Mouse (Mus musculus): Measurements from ENCODE around the gene Ntn1. TPM values are rescaled to one million over a fixed set of nuclear protein-coding genes. Genes with fewer than 3 reads are reported as not detected.

The Ntn1 gene
- polyA plus RNA-seq, 1 experiment from 2014 or later, result 67.1 TPM

DNA sequence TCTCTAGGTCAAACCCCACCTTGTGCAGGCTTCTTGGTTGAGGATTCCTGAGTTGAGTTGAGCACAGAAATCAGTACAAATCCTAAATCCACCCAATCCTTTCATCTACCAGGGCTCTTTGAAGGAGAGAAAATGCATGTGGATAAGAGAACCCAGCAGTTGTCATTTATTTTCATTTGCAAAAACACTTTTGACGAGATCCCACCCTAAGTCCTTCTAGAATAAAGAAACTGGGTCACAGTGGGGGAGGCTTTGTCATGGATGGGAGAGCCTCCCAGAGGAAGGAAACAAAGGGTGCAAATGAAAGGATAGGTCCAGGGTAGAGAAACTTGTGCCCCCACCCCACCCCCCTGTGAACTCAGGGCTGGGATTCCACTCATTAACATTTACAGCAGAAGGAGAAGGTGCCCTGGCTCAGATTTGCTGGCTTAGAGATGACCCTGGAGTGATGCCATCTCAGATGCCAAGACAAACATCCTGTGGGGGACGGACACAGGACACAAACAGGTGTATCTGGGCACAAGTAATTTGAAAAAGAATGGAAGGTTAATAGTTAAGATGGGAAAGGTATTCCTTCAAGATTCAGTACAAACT, 6.6 kb downstream of the Ntn1 start:
- ATAC-seq (no peak), DNase-seq (ENCODE audit: low read depth, low spot score) (no peak)
- ChIA-PET CTCF (no interaction called here), POLR2A (no interaction called here)
- no peaks in the 10 kb centered on the region for H3K27me3 ChIP-seq
- in situ Hi-C loops (cut with MboI; ENCODE audit: low pct_unique_long_range_greater_than_20kb), result no loop called here
- TF ChIP-seq CTCF (IDR thresholded peaks at IDR 0.05), result no peak

GRCm38 (mm10) chr11:68390381-68391287, 10.0 kb downstream of the Ntn1 start:
- no peak for ATAC-seq
- TF ChIP-seq CTCF (IDR thresholded peaks at IDR 0.05), result no peak
- H3K27me3 ChIP-seq, result no peaks in the 10 kb centered on the region
- CTCF ChIA-PET, result interaction anchor here (1.0 kb wide), 1 partner anchor 11 kb away, joined by 3 read pairs; no protein-coding TSS in a partner anchor
- POLR2A ChIA-PET, result interaction anchor here (0.6 kb wide), 1 partner anchor 371 kb away, joined by 3 read pairs; no protein-coding TSS in a partner anchor
- in situ Hi-C loops (cut with MboI; ENCODE audit: low pct_unique_long_range_greater_than_20kb), result no loop called here
- DNase-seq (ENCODE audit: low read depth, low spot score), result no peak

DNA sequence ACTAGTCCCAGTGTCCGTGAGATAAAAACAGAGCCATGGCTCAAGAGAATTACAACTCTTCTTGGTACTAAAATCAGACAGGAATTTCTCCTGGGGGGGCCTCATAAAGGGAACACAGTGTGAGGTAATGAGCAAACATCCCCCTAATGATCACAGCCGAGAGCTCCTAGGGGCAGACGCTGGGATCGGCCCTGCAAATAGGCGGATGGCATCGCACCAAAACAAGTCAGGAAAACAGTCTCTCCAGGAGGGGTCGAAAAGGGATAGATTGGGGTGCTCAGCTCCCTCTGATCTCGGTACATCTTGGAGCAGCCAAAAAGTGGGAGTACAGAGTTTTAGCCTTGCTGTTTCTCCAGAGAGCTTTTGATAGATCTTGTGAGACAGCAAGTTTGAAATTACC, 11.0 kb downstream of the Ntn1 start:
- no peak for DNase-seq (ENCODE audit: low read depth, low spot score)
- no peak for ATAC-seq
- ChIA-PET CTCF (no interaction called here), POLR2A (no interaction called here)
- H3K27me3 ChIP-seq, result no peaks in the 10 kb centered on the region
- in situ Hi-C loops (cut with MboI; ENCODE audit: low pct_unique_long_range_greater_than_20kb), result no loop called here
- TF ChIP-seq CTCF (IDR thresholded peaks at IDR 0.05), result no peak

DNA sequence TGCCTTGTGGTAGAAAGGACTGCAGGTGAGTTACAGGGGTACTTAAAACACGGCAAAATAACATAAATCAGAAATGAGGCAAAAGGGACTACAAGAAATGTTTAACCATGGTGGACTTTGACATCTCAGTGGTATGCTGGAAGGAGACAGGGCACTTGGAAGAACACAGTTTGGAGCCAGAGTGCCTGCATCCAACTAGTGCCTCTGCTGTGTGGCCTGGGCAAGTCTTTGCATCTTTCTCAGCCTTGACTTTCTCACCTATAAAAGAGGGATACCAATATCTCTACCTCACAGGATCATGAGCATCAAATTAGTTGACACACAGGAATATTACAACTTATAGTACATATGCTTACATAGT, 12.0 kb downstream of the Ntn1 start:
- ATAC-seq (no peak), DNase-seq (ENCODE audit: low read depth, low spot score) (no peak)
- no peaks in the 10 kb centered on the region for H3K27me3 ChIP-seq
- no peak for TF ChIP-seq CTCF (IDR thresholded peaks at IDR 0.05)
- ChIA-PET CTCF (no interaction called here), POLR2A (no interaction called here)
- in situ Hi-C loops (cut with MboI; ENCODE audit: low pct_unique_long_range_greater_than_20kb), result no loop called here

DNA sequence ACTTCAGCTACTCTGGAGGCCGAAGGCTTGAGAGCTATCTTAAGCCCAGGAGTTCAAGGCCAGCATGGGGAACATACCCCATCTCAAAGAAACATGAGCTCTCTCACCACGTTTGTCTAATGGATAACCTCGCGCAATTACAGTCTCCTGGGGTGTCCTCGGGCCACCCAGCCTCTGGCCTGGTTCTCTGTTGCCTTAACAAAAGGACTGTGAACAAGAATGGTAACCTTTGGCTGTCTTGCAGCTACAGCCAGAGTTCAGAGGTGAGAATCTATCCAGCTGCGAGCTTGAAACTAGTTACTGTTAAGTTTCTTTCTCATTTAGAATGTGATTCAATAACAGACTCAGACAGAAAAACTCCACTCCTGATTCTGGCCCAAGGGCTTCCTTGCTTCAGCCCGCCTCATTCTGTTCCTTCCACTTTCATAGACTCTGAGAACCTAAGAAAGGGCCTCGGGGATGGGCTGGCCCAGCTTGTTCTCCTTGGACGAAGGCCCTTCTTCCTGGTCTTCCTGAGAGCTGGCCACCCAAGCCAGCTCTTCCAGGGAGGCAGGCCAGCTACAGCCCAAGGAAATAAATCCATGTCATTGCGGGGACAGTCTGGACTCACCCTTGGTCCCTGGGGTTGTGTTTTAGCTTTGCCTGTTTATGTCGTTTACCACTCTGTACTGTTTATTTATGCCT, 12.5 kb downstream of the Ntn1 start:
- DNase-seq (ENCODE audit: low read depth, low spot score) (no peak), ATAC-seq (no peak)
- CTCF ChIA-PET, result interaction anchor here (2.0 kb wide), 1 partner anchor 20 kb away, joined by 6 read pairs; no protein-coding TSS in a partner anchor
- in situ Hi-C loops (cut with MboI; ENCODE audit: low pct_unique_long_range_greater_than_20kb), result no loop called here
- POLR2A ChIA-PET, result interaction anchor here (0.7 kb wide), 1 partner anchor 304 kb away, joined by 3 read pairs; no protein-coding TSS in a partner anchor
- H3K27me3 ChIP-seq, result no peaks in the 10 kb centered on the region
- no peak for TF ChIP-seq CTCF (IDR thresholded peaks at IDR 0.05)

- POLR2A ChIA-PET, result interaction anchor here (0.7 kb wide), 1 partner anchor 304 kb away, joined by 3 read pairs; no protein-coding TSS in a partner anchor
- DNase-seq (ENCODE audit: low read depth, low spot score) (no peak), ATAC-seq (no peak)
- no peaks in the 10 kb centered on the region for H3K27me3 ChIP-seq
- in situ Hi-C loops (cut with MboI; ENCODE audit: low pct_unique_long_range_greater_than_20kb), result no loop called here
- TF ChIP-seq CTCF (IDR thresholded peaks at IDR 0.05), result no peak
- CTCF ChIA-PET, result interaction anchor here (2.0 kb wide), 1 partner anchor 21 kb away, joined by 6 read pairs; no protein-coding TSS in a partner anchor
Observed at GRCm38 (mm10) chr11:68387441-68387760, 13.2 kb downstream of the Ntn1 start.

DNA sequence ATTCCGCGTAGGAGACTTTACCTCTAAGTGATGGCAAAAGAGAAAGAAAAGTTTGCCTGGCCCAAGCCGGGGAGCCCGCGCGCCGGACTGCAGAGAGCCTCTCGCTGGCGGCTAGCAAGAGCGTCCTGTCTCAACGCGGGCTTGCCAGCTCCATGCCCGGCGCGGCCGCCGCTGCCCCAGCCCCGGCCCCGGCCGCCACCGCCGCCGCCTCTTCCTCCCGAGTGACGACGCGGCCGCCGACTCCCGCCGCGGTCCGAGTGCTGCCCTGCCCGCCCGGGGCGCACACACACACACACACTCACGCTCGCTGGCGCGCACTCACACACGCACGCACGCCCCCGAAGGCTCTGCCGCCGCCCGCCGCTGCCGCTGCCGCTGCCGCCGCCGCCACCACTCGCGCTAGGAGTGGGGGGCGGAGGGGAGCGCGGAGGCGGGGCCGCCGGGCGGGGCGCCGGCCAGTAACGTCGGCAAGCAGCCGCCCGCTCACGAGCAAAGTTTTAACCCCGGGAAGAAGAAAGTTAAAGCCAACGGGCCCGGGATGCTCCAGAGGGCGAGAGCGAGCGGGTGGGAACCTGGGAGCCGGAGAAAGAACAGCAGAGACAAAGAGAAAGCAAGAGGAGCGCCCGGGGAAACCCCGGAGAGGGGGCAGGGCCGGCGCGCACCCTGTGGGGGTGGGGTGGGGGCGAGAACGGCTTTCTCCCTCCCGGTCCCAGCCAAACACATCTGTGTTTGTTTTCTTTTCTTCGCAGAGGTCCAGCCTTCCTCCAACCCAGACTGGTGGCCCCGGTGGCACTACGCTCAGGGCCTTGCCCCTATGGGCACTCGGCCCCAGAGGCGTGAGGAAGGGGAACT, 13.8 kb downstream of the Ntn1 start:
- ATAC-seq, result peak; percentile 64
- CTCF ChIA-PET, result interaction anchor here (2.0 kb wide), 1 partner anchor 21 kb away, joined by 6 read pairs; no protein-coding TSS in a partner anchor
- no peak for TF ChIP-seq CTCF (IDR thresholded peaks at IDR 0.05)
- POLR2A ChIA-PET, result interaction anchor here (0.7 to 1.0 kb wide), 2 partner anchors 73 to 211 kb away, joined by 3 read pairs; no protein-coding TSS in a partner anchor
- H3K27me3 ChIP-seq, result no peaks in the 10 kb centered on the region
- no peak for DNase-seq (ENCODE audit: low read depth, low spot score)
- in situ Hi-C loops (cut with MboI; ENCODE audit: low pct_unique_long_range_greater_than_20kb), result no loop called here

GRCm38 (mm10) chr11:68385921-68386588, 14.6 kb downstream of the Ntn1 start:
- ChIA-PET POLR2A (interaction anchor here (0.6 to 1.0 kb wide), 3 partner anchors 72 to 270 kb away, joined by 3 read pairs; no protein-coding TSS in a partner anchor), CTCF (interaction anchor here (2.0 kb wide), 1 partner anchor 22 kb away, joined by 6 read pairs; no protein-coding TSS in a partner anchor)
- H3K27me3 ChIP-seq, result no peaks in the 10 kb centered on the region
- in situ Hi-C loops (cut with MboI; ENCODE audit: low pct_unique_long_range_greater_than_20kb), result no loop called here
- DNase-seq (ENCODE audit: low read depth, low spot score), result no peak
- TF ChIP-seq CTCF (IDR thresholded peaks at IDR 0.05), result no peak
- ATAC-seq, result peak; percentile 51

- in situ Hi-C loops (cut with MboI; ENCODE audit: low pct_unique_long_range_greater_than_20kb), result no loop called here
- no peaks in the 10 kb centered on the region for H3K27me3 ChIP-seq
- ATAC-seq (no peak), DNase-seq (ENCODE audit: low read depth, low spot score) (no peak)
- CTCF ChIA-PET, result no interaction called here
- POLR2A ChIA-PET, result no interaction called here
- TF ChIP-seq CTCF (IDR thresholded peaks at IDR 0.05), result no peak
Observed at GRCm38 (mm10) chr11:68385021-68385821, 15.4 kb downstream of the Ntn1 start.
